Mouse (Mus musculus) neural tube, embryonic 14.5 days (tissue): Measurements from ENCODE around the gene Elovl7. TPM values are rescaled to one million over a fixed set of nuclear protein-coding genes. Genes with fewer than 3 reads are reported as not detected.

Experiments used
- ATAC-seq: fragments of 200-750 bp; cut with Nextera tagmentation; 2 replicates; pipeline ENCODE4 v1.8.0; 2017; ENCODE audit warnings: low read depth, mild to moderate bottlenecking, moderate TSS enrichment, moderate library complexity
- H3K27ac ChIP-seq: fragments of 300-500 bp; sonication (generic); 2 replicates; pipeline ENCODE4 v1.5.1; 2014; ENCODE audit warnings: low read depth, mild to moderate bottlenecking, control low read depth, low read length, moderate library complexity, mixed read lengths
- H3K27me3 ChIP-seq: fragments of 300-500 bp; sonication (generic); 2 replicates; pipeline ENCODE4 v1.6.1; 2014; ENCODE audit warnings: low read length; ENCODE audit not compliant: control insufficient read depth, insufficient read depth
- H3K36me3 ChIP-seq: fragments of 300-500 bp; sonication (generic); 2 replicates; pipeline ENCODE4 v1.6.1; 2014; ENCODE audit warnings: low read length, mixed read lengths; ENCODE audit not compliant: control insufficient read depth, insufficient read depth
- H3K4me1 ChIP-seq: fragments of 300-500 bp; sonication (generic); 2 replicates; pipeline ENCODE4 v1.6.1; 2014; ENCODE audit warnings: low read length; ENCODE audit not compliant: control insufficient read depth, insufficient read depth
- H3K4me2 ChIP-seq: fragments of 300-500 bp; sonication (generic); 2 replicates; pipeline ENCODE4 v1.6.1; 2014; ENCODE audit warnings: mild to moderate bottlenecking, low read depth, low read length, control low read depth
- H3K4me3 ChIP-seq: fragments of 300-500 bp; sonication (generic); 2 replicates; pipeline ENCODE4 v1.5.1; 2014; ENCODE audit warnings: low read depth, low read length, control low read depth, mixed read lengths
- H3K9ac ChIP-seq: fragments of 300-500 bp; sonication (generic); replicated peaks from 2 replicates; pipeline ENCODE4 v1.6.1; 2014; ENCODE audit warnings: low read depth, mild to moderate bottlenecking, control low read depth, low read length, mixed read lengths
- H3K9me3 ChIP-seq: fragments of 300-500 bp; sonication (generic); 2 replicates; pipeline ENCODE4 v1.6.1; 2016; ENCODE audit warnings: low read length; ENCODE audit not compliant: control insufficient read depth
- WGBS: fragments of 180-500 bp; shearing (Covaris S2); extraction: QIAGEN DNeasy Blood & Tissue Kit; methylation state at CpG from one replicate; pipeline ENCODE4 v1.1.7; 2014; 5-methylcytosine and 5-hydroxymethylcytosine counted together
- polyA plus RNA-seq: library from polyadenylated mRNA; unstranded; fragments of >200 nt; fragmentation: Nextera tagmentation; extraction: Ambion mirVana; gene quantifications from 2 replicates; pipeline ENCODE4 v1.2.1, GENCODE M21; 2014

Elovl7 gene
- polyA plus RNA-seq, result 1.9 and 2.6 TPM in 2 replicates

DNA sequence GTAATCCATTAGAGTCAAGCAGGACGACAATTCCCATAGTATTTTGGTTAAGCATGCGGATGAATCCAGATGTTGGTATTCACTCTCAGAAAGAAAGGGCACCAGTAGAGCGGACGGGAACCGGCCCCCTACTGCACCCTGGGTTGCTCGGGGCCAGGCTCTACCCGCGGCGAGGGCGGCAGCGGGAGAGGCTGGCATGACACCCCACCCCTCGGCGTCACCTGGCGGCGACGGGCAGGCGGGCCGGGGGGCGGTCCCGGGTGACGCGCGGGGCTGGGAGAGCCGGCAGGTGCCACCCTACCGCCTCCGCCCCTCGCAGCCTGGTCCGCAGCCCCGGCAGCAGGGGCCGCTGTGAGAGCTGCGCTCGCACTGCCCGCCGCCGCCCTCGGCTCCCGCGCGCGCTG, at the start of gene Elovl7:
Elovl7 (plus strand) TSS at position 324 of the 404 bp plus-strand sequence.
- WGBS, result under 1% methylated on average over 22 of the region's 40 CpGs
- no peaks in the 10 kb centered on the region for H3K9me3 ChIP-seq
- H3K4me3 ChIP-seq, result peak within 1 kb of the TSS; percentile 64
- peak within 1 kb of the TSS; percentile 66 for H3K9ac ChIP-seq
- peak within 1 kb of the TSS; percentile 100 for H3K4me2 ChIP-seq
- H3K27me3 ChIP-seq, result peaks cover 11% of the 10 kb centered on the region
- H3K36me3 ChIP-seq, result no peaks in the 10 kb centered on the region
- H3K27ac ChIP-seq, result no peak within 1 kb of the TSS
- H3K4me1 ChIP-seq, result no peaks in the 10 kb centered on the region
- peak; percentile 92 for ATAC-seq

DNA sequence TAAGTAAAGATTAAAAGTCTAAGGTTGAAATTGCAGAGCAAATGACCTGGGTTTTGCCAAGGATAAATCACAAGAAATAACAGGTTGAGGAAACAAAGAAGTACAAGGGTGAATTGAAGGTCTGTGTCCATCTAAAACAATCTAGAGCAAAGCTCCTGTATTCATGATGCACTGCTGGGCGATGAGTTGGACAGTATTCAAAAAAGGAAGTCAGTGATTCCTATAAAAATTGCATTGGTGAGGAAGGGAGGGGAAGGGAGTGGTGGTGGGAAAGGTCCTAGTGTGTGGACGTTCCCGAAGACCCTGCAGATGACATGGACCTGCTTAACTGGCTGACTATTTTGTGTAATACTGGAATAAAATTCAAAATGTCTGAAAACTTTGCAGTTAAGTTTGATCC, 49.6 kb upstream of the Elovl7 start:
- no peak overlapping the region for H3K27ac ChIP-seq
- ATAC-seq, result no peak
- H3K27me3 ChIP-seq, result no peaks in the 10 kb centered on the region
- H3K4me1 ChIP-seq, result peaks cover 3% of the 10 kb centered on the region
- H3K36me3 ChIP-seq, result no peaks in the 10 kb centered on the region; the same call in 1 of the 2 replicates
- H3K4me2 ChIP-seq, result no peak overlapping the region
- no peaks in the 10 kb centered on the region for H3K9me3 ChIP-seq
- no peak overlapping the region for H3K4me3 ChIP-seq
- H3K9ac ChIP-seq, result no peak overlapping the region
- WGBS, result 96% methylated on average over 3 of the region's 3 CpGs

DNA sequence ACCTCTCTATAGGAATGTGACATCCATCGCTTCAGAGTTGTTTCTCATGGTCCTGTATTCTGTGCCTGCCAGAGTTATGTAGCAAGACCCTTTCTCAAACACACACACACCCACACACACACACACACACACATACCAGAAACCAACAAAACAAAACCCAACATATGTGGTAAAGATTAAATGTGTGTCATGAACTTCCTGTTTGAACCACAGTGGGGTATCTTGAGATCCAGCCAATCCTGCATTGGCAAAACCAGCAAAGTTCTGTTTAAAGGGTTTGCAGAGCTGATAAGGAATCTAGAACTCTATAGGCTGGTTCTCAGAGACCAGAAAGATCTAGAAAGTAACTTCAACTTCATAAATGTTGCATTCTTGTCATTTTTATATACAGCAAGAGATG, 44.2 kb upstream of the Elovl7 start:
- Histone ChIP-seq H3K27me3 (no peaks in the 10 kb centered on the region), H3K9me3 (no peaks in the 10 kb centered on the region), H3K4me1 (no peaks in the 10 kb centered on the region), H3K27ac (no peak overlapping the region), H3K9ac (no peak overlapping the region), H3K4me2 (no peak overlapping the region), H3K4me3 (no peak overlapping the region), H3K36me3 (peaks cover 10% of the 10 kb centered on the region; the same call in 1 of the 2 replicates)
- WGBS, result 93% methylated on average over 1 of the region's 1 CpGs
- ATAC-seq, result no peak

DNA sequence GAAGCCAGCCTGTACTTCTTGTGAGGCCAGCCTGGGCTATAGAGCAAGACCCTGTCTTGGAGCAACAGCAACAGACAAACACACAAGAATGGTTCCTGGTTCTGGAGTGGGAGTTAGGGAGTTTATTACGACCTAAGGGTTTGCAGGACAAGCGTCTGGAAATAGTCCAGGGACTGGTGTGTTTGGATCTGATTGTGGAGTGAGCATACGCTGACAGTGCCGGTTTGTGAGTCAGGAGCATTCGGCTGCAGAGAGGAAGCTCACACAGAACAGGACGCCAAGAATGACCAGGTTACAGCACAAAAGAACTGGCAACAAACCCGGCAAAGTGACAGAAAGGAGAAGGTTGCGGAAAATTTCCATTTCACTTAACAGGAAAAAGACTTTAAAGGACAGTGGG, 43.7 kb upstream of the Elovl7 start:
- H3K36me3 ChIP-seq, result peaks cover 10% of the 10 kb centered on the region; the same call in 1 of the 2 replicates
- H3K27ac ChIP-seq, result no peak overlapping the region
- no peaks in the 10 kb centered on the region for H3K4me1 ChIP-seq
- 90% methylated on average over 8 of the region's 8 CpGs for WGBS
- H3K4me2 ChIP-seq, result no peak overlapping the region
- no peak overlapping the region for H3K4me3 ChIP-seq
- ATAC-seq, result no peak
- no peaks in the 10 kb centered on the region for H3K27me3 ChIP-seq
- H3K9ac ChIP-seq, result no peak overlapping the region
- no peaks in the 10 kb centered on the region for H3K9me3 ChIP-seq

DNA sequence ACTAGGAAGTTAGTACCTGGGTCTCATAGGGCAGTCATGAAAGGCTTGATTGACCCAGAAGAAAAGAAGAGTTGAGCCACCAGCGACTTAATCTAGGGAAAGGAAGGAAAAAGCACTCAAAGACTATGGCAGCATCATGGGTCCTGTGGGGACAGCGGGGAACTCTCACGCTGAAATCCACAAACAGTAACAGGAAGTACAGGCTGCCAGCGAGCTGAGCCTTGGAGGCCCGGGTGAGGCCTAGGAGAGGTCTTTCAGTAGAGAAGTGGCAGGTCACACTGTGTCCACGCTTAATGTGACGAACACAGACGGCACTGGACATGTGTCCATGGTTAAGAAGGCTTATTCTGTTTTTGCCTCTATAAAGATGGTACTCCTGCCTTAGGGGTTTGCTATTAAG, 34.6 kb upstream of the Elovl7 start:
- no peak overlapping the region for H3K4me3 ChIP-seq
- H3K27me3 ChIP-seq, result no peaks in the 10 kb centered on the region
- H3K4me2 ChIP-seq, result no peak overlapping the region
- ATAC-seq, result no peak
- H3K36me3 ChIP-seq, result peaks cover 29% of the 10 kb centered on the region
- H3K4me1 ChIP-seq, result no peaks in the 10 kb centered on the region
- H3K9me3 ChIP-seq, result no peaks in the 10 kb centered on the region
- H3K9ac ChIP-seq, result no peak overlapping the region
- H3K27ac ChIP-seq, result no peak overlapping the region
- 94% methylated on average over 8 of the region's 8 CpGs for WGBS

DNA sequence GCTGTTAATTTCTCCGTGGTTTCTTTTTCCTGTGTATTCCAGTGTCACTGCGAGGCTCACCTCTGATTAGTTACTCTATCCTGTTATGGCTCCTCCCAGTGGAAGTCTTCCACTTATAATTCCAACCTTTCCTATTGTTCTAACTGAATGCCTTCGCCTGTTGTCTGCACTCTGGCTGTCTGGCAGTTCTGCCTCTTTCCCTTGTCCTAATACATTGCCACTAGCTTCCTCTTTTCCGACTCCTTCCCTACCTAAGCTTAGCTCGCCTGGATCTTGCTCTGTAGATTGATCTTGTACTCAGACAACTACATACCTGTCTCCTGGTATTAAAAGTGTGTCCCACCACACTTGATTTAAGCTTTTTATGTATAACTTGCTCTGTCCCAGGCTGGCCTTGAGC, 33.4 kb upstream of the Elovl7 start:
- H3K9me3 ChIP-seq, result no peaks in the 10 kb centered on the region
- no peak overlapping the region for H3K9ac ChIP-seq
- H3K36me3 ChIP-seq, result peaks cover 27% of the 10 kb centered on the region
- no peaks in the 10 kb centered on the region for H3K4me1 ChIP-seq
- WGBS, result 86% methylated on average over 5 of the region's 5 CpGs
- no peak overlapping the region for H3K4me2 ChIP-seq
- H3K4me3 ChIP-seq, result no peak overlapping the region
- no peaks in the 10 kb centered on the region for H3K27me3 ChIP-seq
- ATAC-seq, result no peak
- no peak overlapping the region for H3K27ac ChIP-seq

DNA sequence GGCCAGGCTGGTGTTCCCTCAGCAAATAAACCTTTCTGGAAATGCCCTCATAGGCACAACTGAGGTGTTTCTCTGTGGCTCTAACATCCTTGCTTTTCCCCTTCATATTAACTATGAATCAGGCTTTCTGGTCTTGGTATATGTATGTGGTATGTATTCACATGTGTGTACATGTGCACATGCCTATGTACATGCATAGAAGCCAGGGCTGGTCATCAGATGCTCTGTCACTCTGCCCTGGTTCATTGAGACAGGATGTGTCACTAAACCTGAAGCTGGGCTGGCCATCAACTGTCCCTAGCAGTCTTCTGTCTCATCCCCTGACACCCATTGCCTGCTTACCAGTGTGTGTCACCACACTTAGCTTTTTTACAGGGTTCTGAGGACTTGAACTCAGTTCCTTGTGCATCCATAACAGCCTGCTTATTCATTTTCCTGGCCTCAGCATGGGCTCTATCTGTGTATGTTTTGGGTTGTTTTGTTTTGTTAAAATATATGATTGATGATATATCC, 29.4 kb upstream of the Elovl7 start:
- peaks cover 14% of the 10 kb centered on the region for H3K36me3 ChIP-seq
- H3K9ac ChIP-seq, result no peak overlapping the region
- no peak overlapping the region for H3K4me2 ChIP-seq

DNA sequence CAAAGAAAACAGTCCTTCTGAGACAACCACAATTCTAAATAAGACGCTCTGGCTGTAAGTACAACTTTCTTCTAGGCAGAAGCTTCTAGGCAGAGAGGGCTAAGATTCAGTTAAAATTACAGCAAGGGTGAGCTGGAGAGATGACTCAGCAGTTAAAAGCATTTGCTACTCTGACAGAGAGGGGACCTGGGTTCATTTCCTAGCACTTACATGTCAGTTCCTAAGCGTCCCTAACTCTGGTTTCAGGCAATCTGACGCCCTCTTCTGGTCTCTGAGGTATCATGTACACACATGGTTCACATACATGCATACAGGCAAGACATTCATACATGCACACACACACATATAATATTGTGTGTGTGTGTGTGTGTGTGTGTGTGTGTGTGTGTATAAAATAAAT, 28.7 kb upstream of the Elovl7 start:
- H3K36me3 ChIP-seq, result peaks cover 10% of the 10 kb centered on the region; the same call in 1 of the 2 replicates
- WGBS, result 97% methylated on average over 3 of the region's 3 CpGs

More for the DNA sequence above, 29.4 kb upstream of the Elovl7 start:
- H3K27me3 ChIP-seq, result no peaks in the 10 kb centered on the region
- H3K4me1 ChIP-seq, result no peaks in the 10 kb centered on the region
- no peak for ATAC-seq
- no peak overlapping the region for H3K27ac ChIP-seq
- H3K4me3 ChIP-seq, result no peak overlapping the region
- no peaks in the 10 kb centered on the region for H3K9me3 ChIP-seq

DNA sequence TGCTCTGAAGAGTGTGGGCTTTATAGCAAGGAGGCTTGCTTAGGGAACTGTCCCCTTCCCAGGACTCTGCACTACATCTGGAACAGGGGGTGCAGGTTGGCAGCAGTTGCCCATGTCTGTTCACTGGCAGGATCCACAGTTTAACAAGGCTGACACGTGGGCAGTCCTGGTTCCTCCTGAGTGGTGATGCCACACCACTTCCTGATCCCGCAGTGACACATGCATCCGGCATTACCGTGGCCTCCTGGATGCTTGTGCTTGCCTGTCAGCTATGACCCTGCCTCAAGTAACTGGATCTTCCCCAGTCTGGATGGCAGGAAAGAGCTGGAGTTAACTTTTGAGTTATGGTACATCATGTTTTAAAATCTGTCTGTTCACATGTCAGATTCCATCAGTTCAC, 26.2 kb upstream of the Elovl7 start:
- WGBS, result 98% methylated on average over 4 of the region's 4 CpGs

More for the DNA sequence above, 28.7 kb upstream of the Elovl7 start:
- H3K27ac ChIP-seq, result no peak overlapping the region
- H3K9me3 ChIP-seq, result no peaks in the 10 kb centered on the region
- ATAC-seq, result no peak
- no peaks in the 10 kb centered on the region for H3K27me3 ChIP-seq
- no peak overlapping the region for H3K4me2 ChIP-seq
- H3K4me1 ChIP-seq, result no peaks in the 10 kb centered on the region
- H3K9ac ChIP-seq, result no peak overlapping the region
- no peak overlapping the region for H3K4me3 ChIP-seq

More for the DNA sequence above, 26.2 kb upstream of the Elovl7 start:
- H3K36me3 ChIP-seq, result no peaks in the 10 kb centered on the region; the same call in 1 of the 2 replicates
- H3K9me3 ChIP-seq, result no peaks in the 10 kb centered on the region
- no peak for ATAC-seq
- no peak overlapping the region for H3K9ac ChIP-seq
- no peaks in the 10 kb centered on the region for H3K4me1 ChIP-seq
- no peak overlapping the region for H3K27ac ChIP-seq
- H3K4me2 ChIP-seq, result no peak overlapping the region
- H3K27me3 ChIP-seq, result no peaks in the 10 kb centered on the region
- H3K4me3 ChIP-seq, result no peak overlapping the region
